Mouse (Mus musculus) ES-E14 (cell line): Measurements from ENCODE around the gene Jsrp1.

ENCODE experiments used
- CHD2 ChIP-seq: IDR thresholded peaks from 2 replicates; pipeline ENCODE4 v1.6.1; 2014; ENCODE audit warnings: mild to moderate bottlenecking, low read depth, low read length, inconsistent platforms
- HCFC1 ChIP-seq: IDR thresholded peaks from 2 replicates; pipeline ENCODE4 v1.6.1; 2012; ENCODE audit warnings: low read length, inconsistent platforms, borderline replicate concordance; ENCODE audit not compliant: insufficient read depth
- ZC3H11A ChIP-seq: IDR thresholded peaks from 2 replicates; pipeline ENCODE4 v1.6.1; 2012; ENCODE audit warnings: low read depth, mild to moderate bottlenecking, inconsistent platforms, low read length, borderline replicate concordance
- ZNF384 ChIP-seq: IDR thresholded peaks from 2 replicates; pipeline ENCODE4 v1.6.1; 2012; ENCODE audit warnings: low read depth, low read length, inconsistent platforms

DNA sequence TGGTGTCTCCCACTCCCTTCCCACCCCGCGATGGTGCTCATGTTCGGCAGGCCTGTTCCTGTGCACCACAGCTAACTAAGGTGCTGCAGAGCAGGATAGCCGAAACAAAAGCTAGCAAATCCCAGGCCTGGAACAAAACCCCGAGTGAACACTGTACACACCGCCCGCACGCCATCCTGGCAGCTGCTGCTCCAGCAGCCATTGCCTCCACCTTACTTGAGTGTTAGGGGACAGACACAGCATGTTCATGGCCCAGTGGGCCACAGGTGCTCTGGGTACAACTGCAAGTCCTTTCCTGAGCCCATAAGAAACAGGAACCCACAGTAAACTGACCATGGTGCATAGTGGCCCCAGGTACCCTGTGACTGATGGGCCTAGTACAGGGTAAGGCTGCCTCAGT is 18.5 kb downstream of the Jsrp1 start:
- TF ChIP-seq ZNF384 (no peak), HCFC1 (no peak), ZC3H11A (no peak), CHD2 (no peak)
